Mouse (Mus musculus) E14TG2a.4 (cell line): Measurements from ENCODE around the gene Acot7.
"Not testable (repeated sequence)": the region's sequence is repeated elsewhere in the genome, so short reads cannot be mapped to it uniquely, and the experiment has no call there.

Experiments
- CTCF ChIP-seq: conservative IDR thresholded peaks from 2 replicates; pipeline ENCODE4 v1.5.1; 2014; ENCODE audit warnings: low read length
- NANOG ChIP-seq: IDR thresholded peaks from 2 replicates; pipeline ENCODE4 v1.6.1; 2014; ENCODE audit warnings: borderline replicate concordance, low read length, mixed read lengths

DNA sequence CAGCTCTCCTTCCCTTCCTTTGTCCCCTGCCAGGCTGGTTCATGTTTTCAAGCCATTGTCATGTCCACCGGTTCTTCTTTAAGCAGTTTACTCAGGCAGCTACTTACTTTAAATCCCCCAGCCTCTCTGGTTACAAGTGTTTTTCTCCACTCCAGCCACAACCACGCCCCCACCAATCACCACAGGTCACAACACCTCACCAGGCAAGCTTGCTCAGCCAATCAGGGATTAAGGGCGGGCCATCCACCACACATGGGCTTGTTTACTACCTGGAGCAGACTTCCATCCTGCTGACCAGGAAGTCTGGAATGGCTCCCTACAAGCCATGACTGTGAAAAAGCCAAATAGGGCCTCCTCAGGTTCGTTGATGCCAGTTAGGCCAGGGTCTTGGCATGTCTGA lies 52.4 kb downstream of the Acot7 start:
- not testable (repeated sequence) for TF ChIP-seq CTCF, NANOG
